Mouse (Mus musculus): ENCODE results near the gene Dcdc2a. TPM values are rescaled to one million over a fixed set of nuclear protein-coding genes. Genes with fewer than 3 reads are reported as not detected.
A peak's percentile ranks its signal among the peaks of the same experiment; 100 is the strongest.

Gene Dcdc2a
- polyA plus RNA-seq, 1 experiment from 2014 or later, result 34.5 TPM

DNA sequence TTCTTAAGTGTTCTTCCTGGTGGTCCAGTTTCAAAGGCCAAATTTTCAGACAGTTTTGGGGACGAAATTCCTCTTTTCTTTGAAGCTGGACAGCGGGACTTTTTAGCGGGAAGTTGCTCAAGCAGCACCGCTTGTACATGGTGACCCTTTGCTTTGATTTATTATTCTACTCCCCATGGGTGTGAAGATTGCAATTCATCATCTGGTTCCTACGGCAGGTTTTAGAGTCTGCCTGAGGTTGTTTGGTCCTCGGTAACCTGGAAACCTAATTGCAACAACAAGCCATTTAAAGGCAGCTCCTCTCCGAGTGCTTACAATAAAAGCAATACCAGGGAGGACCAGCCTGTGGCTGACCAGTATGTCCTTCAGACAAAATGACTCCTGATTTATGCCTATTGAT, 21.5 kb downstream of the Dcdc2a start:
- no peak overlapping the region for H3K4me2 ChIP-seq (replicated peaks; ENCODE audit: low read depth, low read length)
- no peak overlapping the region for H3K4me3 ChIP-seq (ENCODE audit: low read length)
- H3K27me3 ChIP-seq (ENCODE audit: control insufficient read depth, insufficient read depth, low read length), result no peaks in the 10 kb centered on the region
- no peak overlapping the region for H3K27ac ChIP-seq (ENCODE audit: low read depth, low read length)
- H3K4me1 ChIP-seq (ENCODE audit: control insufficient read depth, insufficient read depth, low read length), result peaks cover 11% of the 10 kb centered on the region; the same call in 1 of the 2 replicates
- no peak overlapping the region for H3K9ac ChIP-seq (ENCODE audit: low read depth, low read length)
- WGBS, result 1% methylated on average over 7 of the region's 7 CpGs
- no peaks in the 10 kb centered on the region for H3K9me3 ChIP-seq (ENCODE audit: control insufficient read depth, low read length)
- H3K36me3 ChIP-seq (ENCODE audit: control insufficient read depth, insufficient read depth, low read length), result no peaks in the 10 kb centered on the region
- ATAC-seq (ENCODE audit: low FRiP score, low TSS enrichment), result peak; percentile 90

DNA sequence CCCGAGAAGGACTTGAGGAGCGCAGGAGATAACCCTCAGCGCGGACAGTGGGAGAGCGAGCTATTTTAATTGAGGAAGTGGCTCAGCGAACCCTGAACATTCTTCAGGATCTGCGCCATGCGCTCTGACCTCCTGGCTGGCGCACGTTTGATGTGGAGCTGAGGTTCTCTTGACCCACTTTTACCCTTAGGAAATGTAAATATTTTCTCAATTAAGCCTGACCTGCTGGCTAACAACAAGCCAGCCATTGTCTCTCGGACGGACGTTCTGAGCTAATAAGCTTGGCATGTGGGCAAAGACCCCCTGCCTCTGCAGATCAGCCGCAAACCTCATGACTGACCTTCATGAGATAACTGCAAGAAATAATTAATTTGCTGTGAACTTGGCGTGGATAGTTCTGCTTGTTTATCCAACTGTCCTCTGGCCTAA, 27.4 kb downstream of the Dcdc2a start:
- WGBS, result 3% methylated on average over 15 of the region's 15 CpGs
- Histone ChIP-seq H3K4me3 (ENCODE audit: low read length) (no peak overlapping the region), H3K36me3 (ENCODE audit: control insufficient read depth, insufficient read depth, low read length) (no peaks in the 10 kb centered on the region), H3K27ac (ENCODE audit: low read depth, low read length) (peak overlapping the region; percentile 51; the same call in 1 of the 2 replicates), H3K9ac (ENCODE audit: low read depth, low read length) (no peak overlapping the region), H3K4me1 (ENCODE audit: control insufficient read depth, insufficient read depth, low read length) (peaks cover 24% of the 10 kb centered on the region), H3K9me3 (ENCODE audit: control insufficient read depth, low read length) (no peaks in the 10 kb centered on the region), H3K4me2 (replicated peaks; ENCODE audit: low read depth, low read length) (peak overlapping the region; percentile 32), H3K27me3 (ENCODE audit: control insufficient read depth, insufficient read depth, low read length) (no peaks in the 10 kb centered on the region)
- peak; percentile 71 for ATAC-seq (ENCODE audit: low FRiP score, low TSS enrichment)

DNA sequence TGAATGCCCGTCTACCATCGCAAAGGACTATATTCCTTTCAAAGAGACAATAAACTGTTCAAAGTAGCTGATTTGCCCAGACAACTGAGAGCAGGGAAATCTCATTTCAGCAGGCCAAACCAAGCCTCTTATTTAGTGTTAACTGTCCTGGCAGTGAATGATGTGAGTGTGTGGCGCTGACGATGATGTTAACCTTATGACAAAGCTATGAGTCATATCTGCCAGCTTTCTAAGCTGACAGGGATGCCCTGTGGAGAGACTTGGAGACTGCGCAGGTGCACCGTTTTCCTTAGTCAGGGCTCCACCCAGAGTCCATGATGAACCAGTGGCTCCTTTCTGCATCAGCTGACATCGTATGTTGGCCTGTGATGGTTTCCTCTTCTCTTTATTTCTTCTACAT, 29.3 kb downstream of the Dcdc2a start:
- 86% methylated on average over 7 of the region's 7 CpGs for WGBS
- H3K9me3 ChIP-seq (ENCODE audit: control insufficient read depth, low read length), result no peaks in the 10 kb centered on the region
- H3K4me3 ChIP-seq (ENCODE audit: low read length), result no peak overlapping the region
- H3K27me3 ChIP-seq (ENCODE audit: control insufficient read depth, insufficient read depth, low read length), result no peaks in the 10 kb centered on the region
- H3K4me1 ChIP-seq (ENCODE audit: control insufficient read depth, insufficient read depth, low read length), result peaks cover 24% of the 10 kb centered on the region
- no peaks in the 10 kb centered on the region for H3K36me3 ChIP-seq (ENCODE audit: control insufficient read depth, insufficient read depth, low read length)
- no peak overlapping the region for H3K9ac ChIP-seq (ENCODE audit: low read depth, low read length)
- H3K4me2 ChIP-seq (replicated peaks; ENCODE audit: low read depth, low read length), result no peak overlapping the region
- ATAC-seq (ENCODE audit: low FRiP score, low TSS enrichment), result no peak
- H3K27ac ChIP-seq (ENCODE audit: low read depth, low read length), result no peak overlapping the region

DNA sequence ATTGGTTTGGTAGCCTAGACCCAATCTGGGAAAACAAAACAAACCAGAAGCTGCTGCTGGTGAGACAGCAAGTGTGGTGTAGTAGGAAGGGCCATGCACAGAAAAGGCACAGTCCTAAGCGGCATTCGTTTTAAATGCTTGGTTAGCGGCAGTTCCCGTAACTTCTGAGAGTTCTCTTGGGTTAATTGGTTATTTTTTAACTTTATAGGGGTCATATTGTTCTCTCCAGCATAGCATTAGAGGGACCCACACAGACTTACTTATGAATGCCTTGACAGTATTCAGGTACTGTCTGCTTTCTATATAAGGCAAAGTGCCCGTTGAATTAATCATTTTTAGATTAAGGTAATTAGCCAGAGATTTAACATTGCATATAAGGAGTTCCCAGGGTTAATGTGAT, 35.5 kb downstream of the Dcdc2a start:
- H3K36me3 ChIP-seq (ENCODE audit: control insufficient read depth, insufficient read depth, low read length), result no peaks in the 10 kb centered on the region
- no peak overlapping the region for H3K4me3 ChIP-seq (ENCODE audit: low read length)
- peaks cover 4% of the 10 kb centered on the region; the same call in 1 of the 2 replicates for H3K4me1 ChIP-seq (ENCODE audit: control insufficient read depth, insufficient read depth, low read length)
- WGBS, result 60% methylated on average over 5 of the region's 5 CpGs
- no peaks in the 10 kb centered on the region for H3K27me3 ChIP-seq (ENCODE audit: control insufficient read depth, insufficient read depth, low read length)
- H3K9ac ChIP-seq (ENCODE audit: low read depth, low read length), result no peak overlapping the region
- H3K4me2 ChIP-seq (replicated peaks; ENCODE audit: low read depth, low read length), result no peak overlapping the region
- ATAC-seq (ENCODE audit: low FRiP score, low TSS enrichment), result peak; percentile 29; the same call in 1 of the 2 replicates
- H3K9me3 ChIP-seq (ENCODE audit: control insufficient read depth, low read length), result no peaks in the 10 kb centered on the region
- H3K27ac ChIP-seq (ENCODE audit: low read depth, low read length), result peak overlapping the region; percentile 65; the same call in 1 of the 2 replicates

DNA sequence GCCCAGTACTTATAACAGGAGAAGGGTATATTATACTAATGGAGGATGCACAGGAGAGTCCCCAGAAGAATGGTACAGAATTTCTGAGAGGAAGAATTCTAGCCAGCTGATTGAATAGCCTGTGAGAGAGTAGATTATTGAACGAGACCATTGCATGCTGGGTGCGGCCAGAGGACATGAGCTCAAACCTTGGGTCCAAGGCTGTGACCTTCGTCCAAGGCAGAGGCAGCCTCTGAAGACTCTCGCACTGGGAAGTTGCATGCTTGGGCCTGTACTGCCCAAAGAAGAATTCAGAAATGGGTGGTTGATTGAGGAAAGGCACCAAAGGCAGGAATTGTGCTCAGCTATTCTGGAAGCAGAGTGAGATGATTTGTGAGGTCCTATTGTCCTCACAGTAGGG, 38.0 kb downstream of the Dcdc2a start:
- Histone ChIP-seq H3K36me3 (ENCODE audit: control insufficient read depth, insufficient read depth, low read length) (no peaks in the 10 kb centered on the region), H3K9ac (ENCODE audit: low read depth, low read length) (no peak overlapping the region), H3K27me3 (ENCODE audit: control insufficient read depth, insufficient read depth, low read length) (no peaks in the 10 kb centered on the region), H3K9me3 (ENCODE audit: control insufficient read depth, low read length) (no peaks in the 10 kb centered on the region), H3K4me1 (ENCODE audit: control insufficient read depth, insufficient read depth, low read length) (no peaks in the 10 kb centered on the region), H3K27ac (ENCODE audit: low read depth, low read length) (no peak overlapping the region), H3K4me3 (ENCODE audit: low read length) (no peak overlapping the region), H3K4me2 (replicated peaks; ENCODE audit: low read depth, low read length) (no peak overlapping the region)
- no peak for ATAC-seq (ENCODE audit: low FRiP score, low TSS enrichment)
- WGBS, result 82% methylated on average over 4 of the region's 4 CpGs

DNA sequence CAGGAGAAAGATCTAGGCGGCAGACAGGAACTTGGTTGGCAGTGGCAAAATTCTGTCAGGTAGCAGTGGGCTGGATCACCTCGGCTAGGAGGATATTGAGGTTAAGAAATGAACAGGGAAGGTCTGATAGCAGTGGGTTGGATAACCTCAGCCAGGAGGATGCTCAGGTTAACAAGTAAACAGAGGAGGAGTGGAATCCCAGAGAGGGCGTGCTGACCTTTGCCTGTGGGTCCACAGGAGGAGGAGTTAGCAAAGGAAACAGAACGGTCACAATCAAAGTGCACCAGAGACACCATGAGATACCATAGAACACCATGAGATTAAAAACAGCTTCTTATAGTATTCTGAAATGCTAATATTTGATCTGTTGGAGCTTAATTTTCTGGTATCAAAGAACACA, 38.6 kb downstream of the Dcdc2a start:
- H3K4me3 ChIP-seq (ENCODE audit: low read length), result no peak overlapping the region
- H3K36me3 ChIP-seq (ENCODE audit: control insufficient read depth, insufficient read depth, low read length), result no peaks in the 10 kb centered on the region
- no peaks in the 10 kb centered on the region for H3K9me3 ChIP-seq (ENCODE audit: control insufficient read depth, low read length)
- no peaks in the 10 kb centered on the region for H3K4me1 ChIP-seq (ENCODE audit: control insufficient read depth, insufficient read depth, low read length)
- H3K27me3 ChIP-seq (ENCODE audit: control insufficient read depth, insufficient read depth, low read length), result no peaks in the 10 kb centered on the region
- H3K4me2 ChIP-seq (replicated peaks; ENCODE audit: low read depth, low read length), result no peak overlapping the region
- H3K27ac ChIP-seq (ENCODE audit: low read depth, low read length), result no peak overlapping the region
- WGBS, result 46% methylated on average over 4 of the region's 4 CpGs
- H3K9ac ChIP-seq (ENCODE audit: low read depth, low read length), result no peak overlapping the region
- no peak for ATAC-seq (ENCODE audit: low FRiP score, low TSS enrichment)

DNA sequence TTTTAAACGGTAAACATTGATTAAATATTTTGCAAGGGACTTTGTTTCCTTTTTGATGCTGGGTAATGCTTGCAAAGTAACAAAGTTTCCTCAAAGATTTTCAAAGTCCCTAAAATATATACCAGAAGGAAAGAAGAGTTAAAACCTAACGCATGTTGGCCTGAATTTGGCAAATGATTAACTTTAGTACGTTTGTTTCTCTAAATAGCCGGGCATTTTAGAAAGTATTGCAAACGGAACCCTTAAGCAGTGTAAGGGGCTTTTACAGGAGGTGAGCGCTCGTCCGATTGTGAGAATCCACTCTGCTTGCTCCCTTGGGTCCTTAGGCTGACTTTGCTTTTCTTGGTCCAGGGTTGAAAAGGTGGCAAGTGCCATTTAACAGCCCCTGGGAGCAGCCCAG, 41.5 kb downstream of the Dcdc2a start:
- no peaks in the 10 kb centered on the region for H3K9me3 ChIP-seq (ENCODE audit: control insufficient read depth, low read length)
- H3K4me3 ChIP-seq (ENCODE audit: low read length), result no peak overlapping the region
- H3K4me1 ChIP-seq (ENCODE audit: control insufficient read depth, insufficient read depth, low read length), result peaks cover 8% of the 10 kb centered on the region
- H3K27ac ChIP-seq (ENCODE audit: low read depth, low read length), result peak overlapping the region; percentile 62; the same call in 1 of the 2 replicates
- no peak for ATAC-seq (ENCODE audit: low FRiP score, low TSS enrichment)
- WGBS, result 59% methylated on average over 8 of the region's 8 CpGs
- H3K9ac ChIP-seq (ENCODE audit: low read depth, low read length), result no peak overlapping the region
- no peaks in the 10 kb centered on the region for H3K36me3 ChIP-seq (ENCODE audit: control insufficient read depth, insufficient read depth, low read length)
- peak overlapping the region; percentile 26 for H3K4me2 ChIP-seq (replicated peaks; ENCODE audit: low read depth, low read length)
- no peaks in the 10 kb centered on the region for H3K27me3 ChIP-seq (ENCODE audit: control insufficient read depth, insufficient read depth, low read length)

DNA sequence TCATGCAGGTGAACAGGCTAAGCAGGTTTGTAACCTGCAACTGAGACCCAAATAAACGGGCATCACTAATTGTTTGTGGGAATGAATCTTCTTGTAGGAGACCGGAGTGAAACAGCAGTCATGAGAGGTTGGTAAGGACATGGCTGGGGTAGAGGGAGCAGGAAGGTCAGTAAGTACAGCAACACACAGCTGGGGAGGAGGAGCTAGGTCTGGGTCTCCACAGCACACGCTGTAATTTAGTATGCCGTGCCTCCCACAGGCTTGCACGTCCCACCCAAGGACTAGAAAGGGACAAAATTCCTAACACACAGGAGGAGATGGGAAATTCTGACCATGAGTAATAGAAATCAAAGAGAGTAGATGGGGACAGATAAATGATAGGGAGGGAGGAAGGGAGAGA, 42.8 kb downstream of the Dcdc2a start:
- peaks cover 8% of the 10 kb centered on the region for H3K4me1 ChIP-seq (ENCODE audit: control insufficient read depth, insufficient read depth, low read length)
- H3K4me2 ChIP-seq (replicated peaks; ENCODE audit: low read depth, low read length), result no peak overlapping the region
- H3K4me3 ChIP-seq (ENCODE audit: low read length), result no peak overlapping the region
- H3K27me3 ChIP-seq (ENCODE audit: control insufficient read depth, insufficient read depth, low read length), result no peaks in the 10 kb centered on the region
- H3K27ac ChIP-seq (ENCODE audit: low read depth, low read length), result peak overlapping the region; percentile 62; the same call in 1 of the 2 replicates
- H3K36me3 ChIP-seq (ENCODE audit: control insufficient read depth, insufficient read depth, low read length), result no peaks in the 10 kb centered on the region
- 14% methylated on average over 5 of the region's 5 CpGs for WGBS
- no peaks in the 10 kb centered on the region for H3K9me3 ChIP-seq (ENCODE audit: control insufficient read depth, low read length)
- H3K9ac ChIP-seq (ENCODE audit: low read depth, low read length), result no peak overlapping the region
- peak; percentile 82 for ATAC-seq (ENCODE audit: low FRiP score, low TSS enrichment)

DNA sequence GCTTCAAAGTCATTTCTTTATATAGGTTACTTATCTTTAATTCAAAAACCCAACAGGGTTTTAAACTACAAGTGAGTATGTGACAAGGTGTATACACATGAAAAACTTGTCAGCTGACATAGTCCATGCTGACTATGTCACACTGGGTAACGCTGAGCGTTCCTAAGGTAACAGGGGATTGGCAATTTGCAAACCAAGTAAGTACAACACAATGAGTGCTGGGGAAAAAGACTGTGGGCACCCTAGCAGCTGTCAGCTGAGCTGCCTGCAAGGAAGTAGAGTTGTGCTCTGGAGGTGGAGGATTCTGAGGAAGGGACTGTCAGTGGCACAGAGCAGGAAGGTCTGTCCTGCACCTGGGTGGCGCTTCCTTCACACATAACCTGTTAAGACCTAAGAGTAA, 43.7 kb downstream of the Dcdc2a start:
- no peak overlapping the region for H3K9ac ChIP-seq (ENCODE audit: low read depth, low read length)
- peaks cover 8% of the 10 kb centered on the region for H3K4me1 ChIP-seq (ENCODE audit: control insufficient read depth, insufficient read depth, low read length)
- no peak overlapping the region for H3K4me3 ChIP-seq (ENCODE audit: low read length)
- no peak overlapping the region for H3K4me2 ChIP-seq (replicated peaks; ENCODE audit: low read depth, low read length)
- 84% methylated on average over 3 of the region's 3 CpGs for WGBS
- H3K36me3 ChIP-seq (ENCODE audit: control insufficient read depth, insufficient read depth, low read length), result no peaks in the 10 kb centered on the region
- no peak overlapping the region for H3K27ac ChIP-seq (ENCODE audit: low read depth, low read length)
- H3K9me3 ChIP-seq (ENCODE audit: control insufficient read depth, low read length), result no peaks in the 10 kb centered on the region
- ATAC-seq (ENCODE audit: low FRiP score, low TSS enrichment), result no peak
- no peaks in the 10 kb centered on the region for H3K27me3 ChIP-seq (ENCODE audit: control insufficient read depth, insufficient read depth, low read length)
